Mouse (Mus musculus) right cerebral cortex, postnatal 25 days (tissue): ENCODE data around the gene Abraxas2.
A peak's percentile ranks its signal among the peaks of the same experiment; 100 is the strongest.

Experiments
- DNase-seq: peaks from one replicate; pipeline ENCODE4 v3.0.0; 2022

Abraxas2 gene

GRCm38 (mm10) chr7:132900826-132901531 lies 42.0 kb downstream of the Abraxas2 start:
- no peak for DNase-seq

DNA sequence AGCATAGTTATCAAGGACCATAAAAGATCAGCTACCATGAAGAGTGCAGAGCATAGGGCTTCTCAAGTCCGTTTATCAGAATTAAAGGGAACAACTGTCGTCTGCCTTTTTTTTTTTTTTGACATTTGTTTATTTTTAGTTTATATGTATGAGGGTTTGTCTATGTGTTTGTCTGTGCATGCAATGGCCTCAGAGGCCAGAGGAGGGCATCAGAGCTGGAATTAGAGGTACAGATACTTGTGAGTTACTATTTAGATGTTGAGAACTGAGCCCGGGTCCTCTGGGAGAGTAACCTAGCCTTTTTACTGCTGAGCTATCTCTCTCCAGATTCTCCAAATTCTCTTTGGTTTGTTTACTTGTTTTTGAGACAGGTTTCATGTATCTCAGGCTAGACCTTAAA lies 44.8 kb downstream of the Abraxas2 start:
- no peak for DNase-seq

DNA sequence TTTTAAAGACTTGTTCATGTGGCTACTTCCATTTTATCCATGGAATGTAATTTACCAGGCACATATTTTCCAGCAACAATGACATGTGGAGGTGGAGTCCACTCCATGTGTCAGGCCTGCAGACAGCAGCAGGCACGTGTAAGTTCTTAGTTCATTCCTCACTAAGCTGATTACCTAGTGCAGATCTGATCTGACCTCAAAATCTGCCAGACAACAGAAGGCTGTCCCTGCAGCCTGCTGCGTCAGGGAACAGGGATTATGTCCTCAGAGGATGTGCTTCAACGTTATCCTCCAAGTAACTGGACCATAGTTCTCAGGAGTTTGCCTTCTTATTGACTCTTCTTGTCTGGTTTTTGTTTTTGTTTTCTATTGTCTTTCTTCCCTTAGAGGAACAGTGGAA lies 62.9 kb downstream of the Abraxas2 start:
- DNase-seq, result no peak

GRCm38 (mm10) chr7:132925227-132925626 lies 66.2 kb downstream of the Abraxas2 start:
- DNase-seq, result no peak

- DNase-seq, result no peak
Observed at GRCm38 (mm10) chr7:132927201-132927600, 68.2 kb downstream of the Abraxas2 start.

GRCm38 (mm10) chr7:132930055-132930454 lies 71.0 kb downstream of the Abraxas2 start:
- DNase-seq, result no peak

- peak; percentile 99 for DNase-seq
Observed at GRCm38 (mm10) chr7:132930850-132931559, 72.0 kb downstream of the Abraxas2 start, which contains the start of gene Zranb1. TSS of gene Zranb1 (plus strand) at chr7:132931142.

DNA sequence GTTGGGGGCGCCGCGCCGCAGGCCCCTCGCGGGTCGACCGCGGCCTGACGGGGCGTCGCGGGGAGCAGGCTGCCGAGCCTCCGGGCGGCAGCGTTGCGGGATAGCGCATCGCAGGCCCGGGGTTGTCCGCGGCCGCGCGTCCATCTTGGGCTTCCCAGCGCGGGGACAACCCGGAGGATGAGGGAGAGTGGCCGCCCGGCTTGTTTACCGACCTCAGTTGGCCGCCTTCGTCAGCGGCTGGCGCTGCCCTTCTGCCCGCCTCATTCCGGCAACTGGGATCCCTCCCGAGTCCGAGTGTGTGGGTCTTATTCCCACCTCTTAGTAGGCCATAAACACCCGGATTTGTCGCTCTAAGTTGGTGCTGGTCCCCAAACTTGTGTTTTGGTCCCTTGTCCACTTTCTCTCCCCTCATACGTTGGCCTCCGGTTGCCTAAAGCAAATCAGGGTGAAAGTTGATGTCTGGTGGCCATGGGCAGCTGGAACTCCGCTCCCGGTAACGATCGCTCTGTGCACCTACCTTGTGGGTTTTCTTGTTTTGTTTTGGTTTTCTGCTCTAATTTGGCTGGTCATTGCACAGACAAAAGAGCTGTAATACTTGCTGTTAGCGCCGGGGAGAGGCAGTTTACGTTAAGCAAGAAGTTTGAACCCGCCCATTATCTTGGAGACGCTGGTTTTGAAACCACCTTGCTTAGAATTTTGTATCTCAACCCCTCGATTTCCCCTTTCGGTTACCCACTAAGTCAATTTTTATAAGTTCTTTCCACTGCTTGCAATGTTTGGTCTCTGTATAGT lies 72.7 kb downstream of the Abraxas2 start:
- peak; percentile 38 for DNase-seq

DNA sequence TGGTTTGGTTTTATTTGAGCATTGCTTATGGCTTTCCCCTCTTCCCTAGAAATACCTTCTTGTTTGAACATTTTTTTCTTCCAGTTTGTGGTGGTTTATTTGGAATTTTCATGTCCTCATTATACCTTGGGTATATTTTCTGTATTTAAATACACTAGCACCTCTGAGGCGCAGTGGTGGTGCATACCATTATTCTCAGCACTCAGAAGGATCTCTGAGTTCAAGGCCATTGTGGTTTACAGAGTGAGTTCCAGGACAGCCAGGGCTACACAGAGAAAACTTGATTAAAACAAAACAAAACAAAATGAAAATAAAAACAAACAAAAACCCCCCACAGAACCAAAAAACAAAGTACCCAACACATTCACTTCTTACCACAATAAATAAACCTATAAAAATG lies 74.3 kb downstream of the Abraxas2 start:
- no peak for DNase-seq
